Comparison of ENCODE assay signal across 10 mouse cellular contexts in the genomic region with DNA sequence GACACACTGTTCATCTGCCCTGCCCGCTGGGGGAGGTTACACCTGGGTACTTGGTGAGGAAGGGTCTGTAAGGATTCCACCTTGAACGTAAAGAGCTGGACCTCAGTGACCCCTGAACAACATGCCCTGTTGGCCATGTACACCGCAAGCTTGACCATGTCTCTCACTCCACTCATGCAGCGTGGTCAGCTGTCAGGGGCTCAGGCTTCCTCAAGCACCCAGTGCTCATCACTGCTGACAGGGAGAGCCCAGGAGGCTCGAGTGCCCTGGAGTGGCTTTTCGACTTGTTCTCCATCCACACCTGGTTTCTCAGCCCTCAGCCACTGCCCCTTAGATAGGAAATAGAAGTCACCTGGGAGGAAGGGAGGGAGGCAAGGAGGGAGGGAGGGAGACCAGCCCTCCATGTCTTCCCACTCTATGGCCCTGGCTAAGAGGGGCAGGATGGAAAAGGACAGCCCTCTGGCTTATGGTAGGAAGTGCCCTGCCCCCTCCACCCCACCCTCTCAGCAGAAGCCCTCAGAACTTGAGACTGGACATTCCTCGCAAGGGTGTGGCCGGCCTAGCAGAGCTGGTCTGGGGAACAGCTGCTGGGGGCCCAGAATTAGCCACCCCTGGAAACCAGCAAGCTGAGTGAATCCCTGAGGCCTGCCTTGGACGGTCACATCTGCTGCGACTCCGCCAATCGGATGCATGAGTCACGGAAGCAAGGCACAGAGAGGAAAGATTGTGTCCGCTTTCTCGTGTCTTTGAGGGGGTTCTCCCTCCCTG. TPM values are rescaled to one million over a fixed set of nuclear protein-coding genes. Genes with fewer than 3 reads are reported as not detected.
DNase-seq lines count a peak whose midpoint lies in the region; ATAC-seq and TF ChIP-seq lines count a peak whose summit lies in the region.
"Had no signal": no experiment of that assay in that cellular context is flagged by ENCODE, and none has a peak within 500 bp of the region (broad histone marks: within the 10 kb centered on the region; RNA-seq: fewer than 3 reads in every experiment).

No protein-coding gene starts in this region.

- no peak overlapping the region for H3K4me3 ChIP-seq in liver, embryonic 12.5 days
- H3K4me3 ChIP-seq in liver, embryonic 11.5 days (ENCODE audit: low read depth, low read length), result no peak overlapping the region
- peak overlapping the region; percentile 34 for H3K4me3 ChIP-seq in heart, embryonic 13.5 days
- H3K4me3 ChIP-seq in myocyte, result peak overlapping the region; percentile 2
- H3K4me3 ChIP-seq: liver, embryonic 13.5 days had no signal

- no peak overlapping the region for H3K4me2 ChIP-seq in liver, embryonic 12.5 days
- H3K4me2 ChIP-seq in liver, embryonic 11.5 days, result no peak overlapping the region
- H3K4me2 ChIP-seq in heart, embryonic 13.5 days, result peak overlapping the region; percentile 62
- H3K4me2 ChIP-seq in myocyte (ENCODE audit: low read depth), result peak overlapping the region; percentile 87
- H3K4me2 ChIP-seq: liver, embryonic 13.5 days had no signal

- no peaks in the 10 kb centered on the region for H3K9me3 ChIP-seq in liver, embryonic 12.5 days (replicated peaks)
- H3K9me3 ChIP-seq in liver, embryonic 11.5 days (ENCODE audit: control insufficient read depth, low read length), result no peaks in the 10 kb centered on the region
- H3K9me3 ChIP-seq in heart, embryonic 13.5 days, result no peaks in the 10 kb centered on the region
- H3K9me3 ChIP-seq: G1E; liver, embryonic 13.5 days had no signal

- H3K36me3 ChIP-seq in liver, embryonic 12.5 days, result no peaks in the 10 kb centered on the region
- H3K36me3 ChIP-seq in liver, embryonic 11.5 days (ENCODE audit: control insufficient read depth, insufficient read depth, low read length), result no peaks in the 10 kb centered on the region
- H3K36me3 ChIP-seq in heart, embryonic 13.5 days, result peaks cover 41% of the 10 kb centered on the region
- peaks cover 5% of the 10 kb centered on the region for H3K36me3 ChIP-seq in myocyte (ENCODE audit: control insufficient read depth, insufficient read depth)
- H3K36me3 ChIP-seq: G1E; liver, embryonic 13.5 days had no signal

- H3ac ChIP-seq in myocyte (ENCODE audit: control insufficient read depth, insufficient read length), result no peak overlapping the region

- 49% methylated on average over 15 of the region's 15 CpGs for WGBS in liver, embryonic 12.5 days (ENCODE audit: insufficient replicate concordance)
- WGBS in liver, embryonic 11.5 days, result 56% methylated on average over 15 of the region's 15 CpGs
- WGBS in heart, embryonic 13.5 days, result 30% methylated on average over 15 of the region's 15 CpGs

- H3K27ac ChIP-seq in liver, embryonic 12.5 days, result no peak overlapping the region
- no peak overlapping the region for H3K27ac ChIP-seq in liver, embryonic 11.5 days (ENCODE audit: low read depth, low read length)
- H3K27ac ChIP-seq in heart, embryonic 13.5 days (replicated peaks), result peak overlapping the region; percentile 76
- H3K27ac ChIP-seq: liver, embryonic 13.5 days had no signal

- H3K4me1 ChIP-seq in liver, embryonic 12.5 days, result 0 out of 2 replicates have a peak, but pooled peaks cover 7% of the 10 kb centered on the region
- no peaks in the 10 kb centered on the region for H3K4me1 ChIP-seq in liver, embryonic 11.5 days (replicated peaks; ENCODE audit: control insufficient read depth, insufficient read depth, low read length)
- H3K4me1 ChIP-seq in heart, embryonic 13.5 days, result peaks cover 87% of the 10 kb centered on the region
- H3K4me1 ChIP-seq: liver, embryonic 13.5 days had no signal

- no peak overlapping the region for H3K9ac ChIP-seq in liver, embryonic 12.5 days
- H3K9ac ChIP-seq in liver, embryonic 11.5 days (ENCODE audit: low read depth, low read length), result no peak overlapping the region
- peak overlapping the region; percentile 78 for H3K9ac ChIP-seq in heart, embryonic 13.5 days
- H3K9ac ChIP-seq: liver, embryonic 13.5 days had no signal

- no peak for DNase-seq in liver, embryonic 11.5 days (ENCODE audit: low spot score)
- DNase-seq in R1 (ENCODE audit: low read depth, low spot score) (peak; percentile 87), MN1 (ENCODE audit: low spot score) (no peak)
- DNase-seq in cerebellum, adult 11-12 months, result no peak
- no peak for DNase-seq in thymus, adult 18-20 months
- DNase-seq: liver, embryonic 13.5 days had no signal

- peak; percentile 68 for TF ChIP-seq POLR2A in myocyte (IDR thresholded peaks at IDR 0.05; ENCODE audit: insufficient read length, low read depth)

- peaks cover 34% of the 10 kb centered on the region; the same call in 1 of the 2 replicates for H3K27me3 ChIP-seq in liver, embryonic 12.5 days (replicated peaks)
- no peaks in the 10 kb centered on the region for H3K27me3 ChIP-seq in liver, embryonic 11.5 days (replicated peaks; ENCODE audit: control insufficient read depth, insufficient read depth, low read length)
- H3K27me3 ChIP-seq in heart, embryonic 13.5 days (replicated peaks), result no peaks in the 10 kb centered on the region
- H3K27me3 ChIP-seq in myocyte (ENCODE audit: control insufficient read depth, insufficient read depth, insufficient read length), result no peaks in the 10 kb centered on the region

- ATAC-seq in liver, embryonic 12.5 days, result 0 out of 2 replicates have a peak, but pooled peaks have one; percentile 10
- ATAC-seq in liver, embryonic 11.5 days (replicated peaks; ENCODE audit: low FRiP score), result no peak
- ATAC-seq in heart, embryonic 13.5 days (ENCODE audit: extremely low read depth, insufficient number of reproducible peaks, low FRiP score, low TSS enrichment), result 0 out of 2 replicates have a peak, but pooled peaks have one; percentile 9

- H3K79me2 ChIP-seq in myocyte (ENCODE audit: control insufficient read depth, insufficient read depth), result peaks cover 87% of the 10 kb centered on the region

TF ChIP-seq in myocyte, 11 proteins besides CTCF, POLR2A, EP300 and RAD21:
- TF ChIP-seq USF1 (IDR thresholded peaks at IDR 0.05; ENCODE audit: low read depth) (no peak), E2F4 (IDR thresholded peaks at IDR 0.05; ENCODE audit: insufficient read depth) (no peak), TCF12 (IDR thresholded peaks at IDR 0.05; ENCODE audit: insufficient read depth, poor library complexity, severe bottlenecking) (peak; percentile 91), TCF3 (IDR thresholded peaks at IDR 0.05; ENCODE audit: insufficient read length, low read depth) (peak; percentile 72), POLR2AphosphoS2 (IDR thresholded peaks at IDR 0.05; ENCODE audit: insufficient read length, low read depth) (peak; percentile 54), MYOG (IDR thresholded peaks at IDR 0.05; ENCODE audit: control insufficient read depth in 1 of 3, insufficient read depth in 1 of 3, insufficient read length in 2 of 3, low read depth in 2 of 3) (peak; percentile 91 to 99 (median 92)), MYOD1 (IDR thresholded peaks at IDR 0.05; ENCODE audit: control insufficient read depth in 1 of 3, insufficient read length in 2 of 3, low read depth in 2 of 3) (peak; percentile 71 to 97 (median 94)), MAX (IDR thresholded peaks at IDR 0.05; ENCODE audit: low read depth) (no peak), REST (IDR thresholded peaks at IDR 0.05; ENCODE audit: insufficient read depth, insufficient read length) (no peak), SRF (IDR thresholded peaks at IDR 0.05; ENCODE audit: control insufficient read depth, insufficient read length, low read depth) (no peak), CEBPB (IDR thresholded peaks at IDR 0.05; ENCODE audit: insufficient read depth, poor library complexity, severe bottlenecking) (no peak)

RNA-seq across cellular contexts. Expression of a gene that starts 11.2 kb away (rescaled TPM):
- 0.12 and 0.16 TPM in 2 replicates for polyA plus RNA-seq in liver, embryonic 12.5 days (2016; fragmentation: Nextera tagmentation; extraction: Ambion mirVana)
- polyA plus RNA-seq in liver, embryonic 11.5 days (2014; fragmentation: Nextera tagmentation; extraction: Ambion mirVana), result 0.19 and 0.26 TPM in 2 replicates
- 41.5 and 42.9 TPM in 2 replicates for polyA plus RNA-seq in heart, embryonic 13.5 days (2015; fragmentation: Nextera tagmentation; extraction: Ambion mirVana)
- polyA plus RNA-seq in myocyte (2012; fragmentation: generic; extraction: Trizol), result 217 TPM
- polyA plus RNA-seq: G1E had no signal

RNA-seq across cellular contexts. Expression of a gene that starts 37.9 kb away (rescaled TPM):
- 41.3 and 43.0 TPM in 2 replicates for polyA plus RNA-seq in liver, embryonic 12.5 days (2016; fragmentation: Nextera tagmentation; extraction: Ambion mirVana)
- polyA plus RNA-seq in liver, embryonic 11.5 days (2014; fragmentation: Nextera tagmentation; extraction: Ambion mirVana), result 61.0 and 67.8 TPM in 2 replicates
- 54.5 and 57.3 TPM in 2 replicates for polyA plus RNA-seq in heart, embryonic 13.5 days (2015; fragmentation: Nextera tagmentation; extraction: Ambion mirVana)
- polyA plus RNA-seq in myocyte (2012; fragmentation: generic; extraction: Trizol), result 30.3 TPM

RNA-seq across cellular contexts. Expression of a gene that starts 51.7 kb away (rescaled TPM):
- 0.19 and 0.36 TPM in 2 replicates for polyA plus RNA-seq in liver, embryonic 12.5 days (2016; fragmentation: Nextera tagmentation; extraction: Ambion mirVana)
- polyA plus RNA-seq in liver, embryonic 11.5 days (2014; fragmentation: Nextera tagmentation; extraction: Ambion mirVana), result 1.4 and 1.7 TPM in 2 replicates
- 0.41 and 0.48 TPM in 2 replicates for polyA plus RNA-seq in heart, embryonic 13.5 days (2015; fragmentation: Nextera tagmentation; extraction: Ambion mirVana)
- 0.43 TPM for polyA plus RNA-seq in myocyte (2012; fragmentation: generic; extraction: Trizol)
- polyA plus RNA-seq: G1E had no signal

Comparison
In these comparisons a context has a peak if more than half of its experiments do, and no peak if none do; other contexts are left out.
1. H3K4me2 ChIP-seq: peak in heart, embryonic 13.5 days (single experiment) and myocyte (single experiment); none in liver, embryonic 12.5 days (single experiment) and liver, embryonic 11.5 days (single experiment).
2. H3K4me3 ChIP-seq: peak in heart, embryonic 13.5 days (single experiment) and myocyte (single experiment); none in liver, embryonic 12.5 days (single experiment) and liver, embryonic 11.5 days (single experiment).
3. RNA of a gene that starts 11.2 kb away (polyA plus RNA-seq): 217 TPM in myocyte (single experiment) and 41.5 to 42.9 TPM in heart, embryonic 13.5 days; 0.19 to 0.26 TPM in liver, embryonic 11.5 days and 0.12 to 0.16 TPM in liver, embryonic 12.5 days; every median in the first group is over 10 times any median in the second.